Mouse (Mus musculus) heart, postnatal 14 days (tissue): ENCODE measurements around the gene Rnf207. TPM values are rescaled to one million over a fixed set of nuclear protein-coding genes. Genes with fewer than 3 reads are reported as not detected.

Source experiments
- DNase-seq, 2 experiments: peaks; one replicate each; pipeline ENCODE4 v3.0.0; 2021 to 2022
- intact Hi-C: fragments of 180-260 bp; cut with DNase I; formaldehyde crosslinking; loops from one replicate; pipeline ENCODE4 v1.15.1; 2025
- total RNA-seq, 2 experiments: library from RNA; stranded (reverse); gene quantifications; 2 replicates each; pipeline ENCODE4 v1.2.3; 2021

The Rnf207 gene
- total RNA-seq, 2 experiments from 2014 or later: 84.5 to 95.8 TPM

DNA sequence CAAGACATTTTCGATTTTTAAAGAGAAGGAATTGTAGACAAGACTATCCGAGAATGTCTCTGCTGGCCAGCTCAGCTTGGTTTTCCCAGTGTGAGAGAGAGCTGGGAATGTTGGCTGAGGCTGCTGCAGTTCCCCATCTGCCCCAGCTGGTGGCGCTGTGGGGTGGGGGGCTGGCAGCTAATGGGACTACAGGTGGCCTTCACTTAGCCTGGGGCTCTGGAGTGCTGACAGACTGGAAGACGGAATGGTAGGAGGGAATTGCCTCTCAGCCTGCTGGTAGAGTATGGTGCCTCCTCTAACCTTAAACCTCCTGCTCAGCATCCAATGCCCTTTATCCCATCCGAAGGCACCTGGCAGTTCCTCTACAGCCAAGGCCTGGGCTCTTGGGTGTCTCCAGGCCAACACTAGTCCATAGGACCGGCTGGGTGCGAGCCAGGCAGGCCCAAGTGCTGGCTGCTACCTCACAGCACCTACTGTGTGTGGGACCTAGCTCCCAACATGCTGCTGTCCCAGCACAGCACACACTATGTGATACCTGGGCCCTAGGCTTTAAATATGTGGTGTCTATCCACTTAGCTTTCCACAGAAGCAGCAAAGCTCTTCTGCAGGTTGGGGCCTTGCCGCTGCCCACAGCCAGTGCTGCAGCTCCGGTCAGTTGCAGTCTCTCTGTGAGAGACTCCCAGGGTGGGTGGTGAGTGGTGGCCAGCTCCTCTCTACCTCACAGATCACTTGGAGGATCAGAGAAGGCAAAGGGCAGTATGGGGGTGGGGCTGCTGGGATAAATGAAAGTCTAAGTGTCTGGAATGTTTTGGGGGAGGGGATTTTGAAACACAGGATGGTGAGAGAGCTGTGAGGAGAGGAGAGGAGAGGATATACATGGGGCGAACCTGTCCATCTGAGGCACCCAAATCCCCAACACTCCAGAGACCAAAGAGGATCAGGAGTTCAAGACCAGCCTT, 42.1 kb downstream of the Rnf207 start:
- peak in 1 of 2 experiments; percentile 62 for DNase-seq
- intact Hi-C loops: no loop called here

DNA sequence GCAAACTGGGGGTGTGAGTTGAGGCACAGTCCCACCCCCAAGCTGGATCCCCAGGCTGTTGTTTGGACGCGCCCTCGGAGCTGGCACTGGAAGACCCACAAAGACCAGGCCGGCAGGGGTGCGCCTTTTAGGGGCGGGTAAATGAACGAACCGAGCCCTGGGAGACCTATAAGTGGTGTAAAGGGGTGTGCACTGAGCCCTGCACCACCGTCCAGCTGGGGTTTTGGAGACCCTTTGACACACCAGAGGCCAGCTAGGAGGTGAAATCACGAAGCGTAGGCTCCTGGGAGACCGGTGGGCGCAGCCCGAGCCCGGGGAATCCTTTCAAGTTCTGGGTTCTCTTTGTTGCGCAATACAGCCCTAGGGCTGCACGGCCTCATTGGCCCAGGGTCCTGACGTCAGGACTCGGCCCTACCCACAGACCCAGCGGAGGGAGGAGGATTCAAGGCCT, 44.1 kb downstream of the Rnf207 start:
- DNase-seq: peak; percentile 48 to 61
- intact Hi-C loops: no loop called here

DNA sequence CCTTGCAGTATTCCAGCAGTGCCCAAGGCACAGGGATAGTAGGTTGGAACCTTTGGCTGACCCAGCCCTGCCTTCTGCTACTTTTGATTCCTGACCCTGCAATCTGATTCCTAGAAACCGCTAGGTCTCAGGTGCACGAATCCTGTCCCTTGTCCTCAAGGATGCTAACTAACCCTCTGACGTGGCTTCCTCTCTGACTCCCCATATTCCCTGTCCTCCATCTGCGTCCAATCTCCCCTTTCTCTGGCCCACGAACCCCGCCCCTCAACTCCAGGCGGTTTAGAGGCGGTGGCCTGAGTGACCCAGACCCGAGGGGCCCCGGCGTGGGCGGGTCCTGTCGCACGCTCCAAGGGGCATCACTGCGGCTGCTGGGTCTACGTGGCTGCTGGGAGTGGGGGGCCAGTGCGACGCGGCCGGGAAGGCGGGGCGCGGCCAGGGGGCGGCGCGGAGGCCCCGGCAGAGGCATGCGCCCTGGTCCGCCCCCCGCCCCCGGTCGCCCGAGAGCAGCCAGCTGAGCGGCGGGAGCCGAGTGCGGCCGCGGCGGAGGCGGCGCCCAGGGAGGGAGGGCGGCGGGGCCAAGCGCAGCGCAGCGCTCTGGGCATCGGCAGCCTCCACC, 45.1 kb downstream of the Rnf207 start, which contains the start of gene Gpr153:
TSS of gene Gpr153 (plus strand) at position 612 of the 616 bp plus-strand sequence.
- intact Hi-C loops: no loop called here

DNA sequence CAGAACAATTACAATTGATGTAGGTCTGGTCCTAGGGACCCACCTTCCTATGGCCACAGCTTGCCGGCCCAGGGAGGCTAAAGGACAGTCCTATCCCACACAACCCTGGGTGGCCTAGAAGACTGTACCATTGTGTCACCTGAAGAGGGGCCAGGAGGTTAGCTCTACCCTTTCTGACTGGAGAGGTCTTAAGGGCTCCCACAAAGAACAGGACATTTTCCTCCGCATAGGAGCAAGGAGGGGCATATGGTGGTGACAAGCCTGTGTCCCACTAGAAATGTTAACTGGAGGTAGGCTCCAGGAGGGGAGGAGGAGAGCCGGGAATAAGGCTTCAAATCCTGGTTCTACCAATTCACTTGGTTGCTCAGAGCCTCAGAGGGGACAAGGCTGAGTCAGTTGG, 45.6 kb downstream of the Rnf207 start:
- intact Hi-C loops: no loop called here
- no peak for DNase-seq

More for the DNA sequence above, 45.1 kb downstream of the Rnf207 start, which contains the start of gene Gpr153:
- DNase-seq: peak; percentile 78 to 83

DNA sequence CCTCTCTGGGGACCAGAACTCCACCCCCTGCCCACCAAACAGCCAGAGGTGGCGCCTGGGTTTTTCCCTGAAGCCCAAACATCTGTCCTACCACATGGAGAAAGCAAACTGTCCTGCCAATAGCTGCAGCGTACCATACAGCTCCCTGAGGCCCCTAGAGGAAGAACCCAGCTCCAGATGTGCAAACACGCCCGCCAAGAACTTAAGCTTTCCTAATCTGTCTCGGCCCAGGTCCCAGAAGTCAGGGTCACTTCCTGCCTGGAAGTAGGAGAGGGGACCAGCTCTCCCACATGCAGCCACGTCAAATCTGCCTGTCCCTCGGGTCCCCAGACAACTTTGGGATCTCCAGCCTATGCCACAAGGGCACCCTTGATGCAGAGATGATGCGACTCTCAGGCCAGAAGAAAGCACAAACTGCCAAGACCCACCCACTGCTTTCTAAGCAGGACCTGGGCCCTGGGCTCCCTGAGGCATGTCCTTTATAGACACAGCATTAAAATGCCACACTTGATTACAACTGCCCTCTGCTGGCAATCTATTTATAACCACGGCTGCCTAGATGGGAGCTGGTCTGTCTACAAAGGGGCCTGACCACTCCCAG, 46.2 kb downstream of the Rnf207 start:
- DNase-seq: peak; percentile 74 to 80
- intact Hi-C loops: no loop called here

DNA sequence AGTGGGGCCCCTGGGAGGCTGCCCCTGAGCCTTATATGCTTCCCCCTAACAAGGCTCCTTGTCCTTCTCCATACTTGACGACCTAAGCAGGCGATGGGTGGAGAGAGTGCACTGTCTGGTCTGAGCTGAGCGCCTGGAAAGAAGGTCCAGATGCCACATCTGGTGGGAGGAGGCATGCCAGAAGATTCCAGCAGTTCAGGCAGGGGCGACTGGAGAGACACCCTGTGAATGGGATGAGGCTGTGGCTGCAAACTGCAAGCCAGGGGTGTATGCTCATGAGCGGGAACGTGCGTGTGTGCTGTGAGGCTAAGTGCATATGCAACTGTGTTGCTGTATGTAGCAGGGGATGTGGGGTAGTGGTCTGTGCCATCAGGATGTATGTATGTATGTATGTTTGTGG, 46.8 kb downstream of the Rnf207 start:
- peak in 1 of 2 experiments; percentile 34 for DNase-seq
- intact Hi-C loops: no loop called here

DNA sequence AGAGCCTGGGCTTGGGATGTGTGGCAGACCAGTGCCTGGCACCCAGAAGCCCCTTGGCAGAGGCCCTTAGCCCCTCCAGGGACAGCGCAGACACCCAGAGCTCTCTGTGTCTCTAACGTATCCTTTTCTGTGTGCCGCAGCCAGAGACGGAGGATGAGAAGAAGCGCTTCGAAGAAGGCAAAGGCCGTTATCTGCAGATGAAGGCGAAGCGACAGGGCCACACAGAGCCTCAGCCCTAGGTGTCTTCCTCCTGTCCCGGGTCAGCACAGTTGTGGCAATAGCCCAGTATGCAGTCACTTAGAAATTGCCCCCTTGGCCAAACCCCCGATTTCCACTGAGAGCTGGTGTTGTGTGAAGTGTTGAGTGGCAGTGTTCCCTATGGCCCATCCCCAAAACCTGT, 47.5 kb downstream of the Rnf207 start:
- intact Hi-C loops: no loop called here
- DNase-seq: no peak

DNA sequence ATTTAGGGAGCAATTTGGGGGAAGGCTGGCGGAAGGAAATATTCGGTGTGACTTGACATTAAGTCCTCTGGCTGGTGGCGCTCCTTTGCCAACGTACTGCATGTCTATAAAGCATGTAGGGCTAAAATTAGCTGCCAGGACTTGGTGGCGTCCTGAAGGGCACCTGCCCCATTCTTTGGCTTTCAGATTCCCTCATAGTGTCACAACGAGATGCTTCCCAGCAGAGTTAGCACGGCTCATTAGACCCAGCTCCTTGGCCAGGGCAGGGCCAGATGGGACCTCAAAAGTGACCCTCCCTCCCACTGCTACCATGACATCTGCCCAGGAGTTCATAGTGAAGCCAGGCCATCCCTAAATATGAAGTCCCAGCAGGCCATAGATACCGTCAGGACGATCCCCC, 48.2 kb downstream of the Rnf207 start:
- DNase-seq: no peak
- intact Hi-C loops: no loop called here

DNA sequence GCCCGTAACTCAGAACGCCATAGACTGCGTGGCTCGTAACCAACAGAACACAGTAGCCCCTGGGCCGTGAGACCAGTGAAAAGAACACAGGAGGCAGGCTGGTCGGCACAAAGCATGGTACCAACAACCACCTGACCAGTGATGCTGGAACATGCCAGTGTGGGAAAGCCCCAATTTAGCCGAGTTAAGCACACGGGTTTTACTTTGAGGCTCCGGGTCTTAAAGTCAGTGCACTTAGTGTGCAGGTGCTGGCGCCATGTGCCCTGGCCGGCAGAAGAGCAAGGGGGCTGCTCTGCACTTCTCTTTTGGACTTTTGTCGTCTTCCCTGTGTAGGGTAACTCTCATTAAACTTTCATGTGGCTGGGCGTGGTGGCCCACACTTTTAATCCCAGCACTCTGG, 48.8 kb downstream of the Rnf207 start:
- intact Hi-C loops: no loop called here
- no peak for DNase-seq

DNA sequence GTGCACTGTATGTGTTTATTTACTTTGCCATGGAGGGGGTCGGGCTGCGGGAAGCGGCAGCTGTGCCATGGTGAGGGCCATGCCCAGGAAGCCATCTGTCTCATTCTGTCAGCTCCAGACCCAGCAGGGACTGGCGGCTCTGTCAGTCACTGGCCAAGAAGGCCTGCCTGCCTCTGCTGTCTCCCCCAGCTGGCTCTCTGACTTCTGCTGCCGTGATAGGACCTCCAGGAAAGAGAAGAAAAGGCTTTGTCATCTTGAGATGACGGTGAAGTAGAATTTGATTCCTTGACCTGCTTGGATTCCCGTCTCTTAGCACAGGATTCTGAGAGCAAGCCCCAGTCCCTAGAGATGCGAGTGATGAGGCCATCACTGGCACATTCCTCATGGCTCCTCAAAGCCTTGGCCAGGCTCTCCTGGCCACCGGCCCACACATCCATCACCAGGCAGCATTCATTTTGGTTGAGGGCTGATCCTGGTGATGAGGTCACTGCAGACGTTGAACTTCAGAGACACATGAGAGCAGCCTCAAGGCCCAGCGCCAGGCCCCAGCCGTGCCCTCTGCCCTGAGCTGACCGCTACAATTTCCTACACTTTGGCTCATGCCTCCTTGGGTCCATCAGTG, 50.9 kb downstream of the Rnf207 start:
- peak; percentile 62 to 72 for DNase-seq
- intact Hi-C loops: no loop called here

DNA sequence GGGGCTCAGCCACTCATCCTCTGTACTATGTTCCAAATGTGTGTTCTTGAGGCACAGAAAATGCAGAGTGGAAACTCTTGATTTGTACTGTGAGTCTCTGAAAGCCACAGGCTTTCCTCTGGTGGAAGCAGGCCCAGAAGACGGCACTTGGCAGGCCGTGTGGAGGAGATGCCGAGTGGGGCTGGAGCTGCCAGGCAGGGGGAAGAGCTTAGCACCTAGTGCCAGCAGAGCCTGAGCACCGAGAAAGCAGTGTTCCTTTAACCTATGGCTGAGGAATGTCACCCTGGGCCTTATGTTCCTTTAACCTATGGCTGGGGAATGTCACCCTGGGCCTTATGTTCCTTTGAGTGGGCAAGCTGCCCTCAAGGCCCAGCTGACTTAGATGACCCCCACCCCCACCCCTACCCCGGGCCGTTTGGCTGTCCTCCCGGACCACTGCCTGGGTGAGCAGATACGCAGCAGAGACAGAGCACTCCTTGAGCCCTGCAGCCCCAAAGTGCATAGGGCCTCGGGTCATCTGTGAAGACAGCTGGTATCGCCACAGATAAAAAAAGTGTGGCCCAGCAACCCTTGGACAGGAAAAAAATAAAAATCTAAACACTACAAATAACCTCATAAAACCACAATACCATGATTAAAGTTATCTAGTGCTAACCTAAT, 52.4 kb downstream of the Rnf207 start:
- DNase-seq: peak; percentile 48 to 66
- intact Hi-C loops: no loop called here

DNA sequence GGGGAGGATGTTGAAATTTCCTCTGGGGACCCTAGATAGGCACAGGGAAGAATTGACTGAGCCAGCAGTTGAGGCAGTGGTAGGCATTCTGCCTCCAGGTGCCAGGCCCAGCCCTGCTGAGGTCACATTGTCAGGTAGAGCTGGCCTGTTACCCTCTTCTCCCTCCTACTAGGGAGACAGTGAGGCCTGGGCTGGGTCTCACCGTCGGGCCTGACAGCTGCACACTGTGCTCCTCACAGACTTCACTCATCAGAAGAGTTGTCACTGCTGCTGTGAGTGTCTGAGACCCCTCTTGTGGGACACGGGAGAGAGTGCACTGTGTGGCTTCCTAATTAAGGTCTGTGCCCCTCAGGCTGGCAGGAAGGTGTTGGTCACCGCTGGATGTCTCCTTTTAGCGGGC, 53.0 kb downstream of the Rnf207 start:
- intact Hi-C loops: no loop called here
- DNase-seq: no peak

DNA sequence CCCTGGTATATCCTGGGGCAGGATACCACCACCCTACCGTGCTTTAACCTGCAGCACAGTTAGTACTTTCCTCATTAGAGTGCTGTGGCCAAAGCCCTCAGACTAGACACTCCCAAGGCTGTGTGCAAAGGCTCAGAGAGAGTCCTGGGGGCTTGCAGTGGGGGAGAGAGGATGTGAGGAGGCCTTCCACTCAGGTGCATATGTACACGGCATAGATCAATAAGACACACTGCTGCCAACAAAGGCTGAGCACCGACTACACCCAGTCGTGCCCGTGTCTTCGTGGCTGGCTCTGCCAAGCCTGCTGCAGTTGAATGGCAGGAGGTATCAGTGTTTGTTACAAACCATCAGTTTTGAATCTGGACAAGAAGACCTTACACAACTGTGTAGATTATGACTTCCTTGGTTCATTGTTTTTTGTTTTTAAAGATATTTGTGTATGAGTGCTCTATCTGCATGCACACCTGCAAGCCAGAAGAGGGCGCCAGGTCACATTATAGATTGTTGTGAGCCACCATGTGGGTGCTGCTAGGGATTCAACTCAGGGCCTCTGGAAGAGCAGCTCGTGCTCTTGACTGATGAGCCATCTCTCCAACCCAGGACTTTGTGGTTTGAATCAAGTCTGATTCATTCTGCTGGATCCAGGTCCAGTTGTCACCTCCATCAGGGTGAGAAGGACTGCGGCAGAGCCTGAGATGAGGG, 53.8 kb downstream of the Rnf207 start:
- intact Hi-C loops: no loop called here
- DNase-seq: no peak

DNA sequence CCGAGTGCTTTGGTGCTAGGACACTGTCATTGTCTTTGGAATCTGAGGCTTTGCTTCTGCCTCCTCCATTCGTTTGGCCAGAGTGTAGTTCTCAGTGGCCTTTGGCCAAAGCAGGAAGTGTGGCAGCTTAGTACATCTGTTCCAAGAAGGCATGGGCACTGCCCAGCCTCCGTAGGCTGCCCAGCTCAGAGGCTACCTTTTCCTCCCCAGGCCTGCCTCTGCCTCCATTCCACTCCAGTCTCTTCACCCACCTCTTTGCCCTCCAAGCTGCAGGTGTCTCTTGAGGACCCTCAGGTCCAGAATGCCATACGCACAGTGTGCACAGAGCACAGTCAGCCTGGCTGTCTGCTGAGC, 54.6 kb downstream of the Rnf207 start:
- intact Hi-C loops: no loop called here
- DNase-seq: no peak

DNA sequence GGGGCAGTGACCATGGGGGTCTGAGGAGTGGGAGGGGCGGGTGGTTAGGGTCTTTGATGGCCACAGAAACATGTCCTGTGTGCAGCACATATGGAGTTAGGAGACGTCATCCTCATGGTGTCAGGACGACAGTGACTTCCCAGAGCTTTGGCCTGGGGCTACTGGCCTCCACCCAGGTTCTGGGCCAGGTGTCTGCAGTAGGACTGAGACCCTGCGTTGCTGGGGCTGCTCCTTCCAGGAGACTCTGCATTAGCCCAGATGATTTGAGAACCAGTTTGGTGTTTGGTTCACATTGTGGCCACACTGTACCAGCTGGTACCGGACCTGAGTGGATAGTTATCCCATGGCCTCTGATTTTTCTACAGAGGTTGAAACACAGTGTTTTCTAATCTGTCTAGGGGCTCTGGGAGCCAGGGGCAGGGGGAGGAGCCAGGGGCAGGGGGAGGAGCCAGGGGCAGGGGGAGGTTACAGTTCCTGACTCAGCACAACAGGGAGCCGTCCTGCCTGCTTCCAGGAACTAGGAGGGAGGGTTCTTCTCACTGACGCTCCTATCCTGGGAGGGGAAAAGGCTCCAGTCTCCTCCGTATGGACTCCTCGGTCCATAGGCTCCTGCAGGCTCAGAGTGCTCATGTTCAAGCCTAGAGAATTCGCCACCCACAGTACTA, 55.1 kb downstream of the Rnf207 start:
- intact Hi-C loops: no loop called here

DNA sequence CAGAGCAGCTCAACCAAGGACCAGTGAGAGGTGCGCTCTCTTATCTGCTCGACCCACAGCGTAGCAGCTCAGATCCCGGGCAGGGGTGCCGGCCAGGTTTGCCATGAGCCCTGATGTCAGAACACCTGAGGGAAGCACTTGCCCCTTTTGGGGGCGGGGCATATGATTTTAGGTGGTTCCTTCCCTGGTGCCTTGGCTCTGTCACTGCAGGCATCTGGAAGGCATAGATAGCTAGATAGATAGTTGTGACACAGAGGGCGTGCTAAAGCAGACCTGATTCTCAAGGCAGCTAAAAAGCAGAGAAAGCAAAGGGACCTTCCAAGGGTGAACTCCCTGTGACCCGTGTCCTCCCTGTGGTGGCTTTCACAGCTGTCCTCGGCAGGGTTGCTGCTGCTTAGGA, 55.7 kb downstream of the Rnf207 start:
- intact Hi-C loops: no loop called here
- no peak for DNase-seq

More for the DNA sequence above, 55.1 kb downstream of the Rnf207 start:
- no peak for DNase-seq

DNA sequence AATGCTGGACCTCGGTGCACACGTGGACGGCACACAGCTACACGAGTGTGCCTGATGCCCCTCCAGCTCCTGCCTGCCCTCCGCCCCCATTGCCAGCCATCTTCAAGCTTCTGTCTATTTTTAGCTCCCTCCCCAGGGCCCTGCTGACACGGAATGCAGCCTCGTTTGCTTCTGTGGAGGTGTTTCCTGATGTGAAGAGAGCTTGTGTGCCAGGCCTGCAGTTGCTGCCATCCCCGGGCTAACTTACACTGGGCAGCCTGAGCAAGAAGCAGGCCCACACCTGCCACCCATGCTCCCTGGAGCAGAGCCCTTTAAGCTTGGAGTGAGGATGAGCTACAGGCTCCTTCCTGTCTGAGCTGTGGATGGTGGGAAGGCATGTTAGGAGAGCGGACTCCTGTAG, 56.6 kb downstream of the Rnf207 start:
- intact Hi-C loops: no loop called here
- DNase-seq: peak; percentile 42 to 60

DNA sequence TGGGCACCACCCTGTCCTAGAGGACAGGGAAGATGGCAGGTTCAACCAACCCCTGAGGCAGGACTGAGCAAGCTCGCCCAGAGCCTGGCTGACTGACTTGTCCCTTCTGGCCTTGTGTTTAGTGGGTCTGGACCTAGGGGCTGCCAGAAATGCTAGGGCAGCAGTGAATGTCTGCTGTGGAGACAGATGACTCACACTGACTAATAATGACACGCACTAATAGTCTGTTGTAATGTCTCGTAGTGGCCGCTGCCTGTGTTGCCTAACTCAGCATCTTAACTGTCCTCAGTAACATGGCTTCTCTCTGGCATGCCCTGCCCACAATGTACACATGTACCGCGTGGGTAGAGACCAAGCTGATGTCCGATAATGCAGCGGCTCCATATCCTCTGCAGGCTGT, 58.3 kb downstream of the Rnf207 start:
- intact Hi-C loops: no loop called here
- DNase-seq: no peak

DNA sequence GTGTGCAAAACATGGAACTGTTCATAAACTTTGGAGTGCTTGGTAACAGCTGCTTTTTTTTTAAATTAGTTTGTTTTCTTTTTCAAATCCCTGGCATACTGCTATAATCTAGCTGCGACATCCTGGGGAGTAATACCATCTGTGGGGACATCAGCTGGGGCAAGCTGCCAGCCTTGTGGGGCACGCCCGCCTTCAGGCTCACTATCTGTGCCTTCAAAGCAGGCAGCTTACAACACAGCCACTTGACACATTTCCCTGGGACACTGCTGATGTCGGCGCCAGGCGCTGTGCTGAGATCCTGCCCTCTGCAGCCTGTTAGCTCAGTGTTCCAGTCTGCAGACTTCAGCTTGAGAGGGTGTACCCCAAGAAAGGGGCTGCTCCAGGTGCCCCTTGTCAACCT, 61.7 kb downstream of the Rnf207 start:
- intact Hi-C loops: no loop called here
- peak; percentile 80 for DNase-seq
